Mouse (Mus musculus): Measurements from ENCODE around the gene Ndufb4. TPM values are rescaled to one million over a fixed set of nuclear protein-coding genes. Genes with fewer than 3 reads are reported as not detected.

Gene Ndufb4
- total RNA-seq, 1 experiment, result 47.3 TPM

GRCm38 (mm10) chr16:37637802-37638201 lies 16.5 kb downstream of the Ndufb4 start:
- Histone ChIP-seq H3K27ac (ENCODE audit: insufficient read depth, low read depth, low read length, poor library complexity, severe bottlenecking) (no peak overlapping the region), H3K4me1 (ENCODE audit: control insufficient read depth in 2 of 2, insufficient read depth in 2 of 2, low read length in 2 of 2, poor library complexity in 1 of 2) (no peaks in the 10 kb centered on the region), H3K9me3 (ENCODE audit: control insufficient read depth, insufficient read depth, low read depth, low read length) (no peaks in the 10 kb centered on the region), H3K4me3 (ENCODE audit: insufficient read depth in 1 of 2, low read depth in 1 of 2, low read length in 2 of 2, poor library complexity in 1 of 2, severe bottlenecking in 1 of 2) (no peak overlapping the region), H3K36me3 (ENCODE audit: control insufficient read depth, insufficient read depth, low read length, poor library complexity, severe bottlenecking) (no peaks in the 10 kb centered on the region), H3K9ac (ENCODE audit: insufficient read depth, low read depth, low read length, poor library complexity, severe bottlenecking) (no peak overlapping the region)
- DNase-seq (ENCODE audit: low read depth, low spot score), result no peak
- in situ Hi-C loops (cut with MboI; ENCODE audit: low sequenced_read_pairs in 2 of 2, unreplicated experiment in 2 of 2), result no loop called here
- TF ChIP-seq ZNF384 (IDR thresholded peaks at IDR 0.05; ENCODE audit: low read depth, low read length) (no peak), HCFC1 (IDR thresholded peaks at IDR 0.05; ENCODE audit: borderline replicate concordance, insufficient read depth, low read length) (no peak), MAFK (IDR thresholded peaks at IDR 0.05; ENCODE audit: insufficient read depth, low read depth, low read length) (no peak), ZC3H11A (IDR thresholded peaks at IDR 0.05; ENCODE audit: borderline replicate concordance, low read depth, low read length) (no peak), CHD2 (IDR thresholded peaks at IDR 0.05; ENCODE audit: low read depth, low read length) (no peak)

GRCm38 (mm10) chr16:37636107-37636506 lies 18.1 kb downstream of the Ndufb4 start:
- H3K27ac ChIP-seq (ENCODE audit: insufficient read depth, low read depth, low read length, poor library complexity, severe bottlenecking), result no peak overlapping the region
- H3K4me1 ChIP-seq (ENCODE audit: control insufficient read depth in 2 of 2, insufficient read depth in 2 of 2, low read length in 2 of 2, poor library complexity in 1 of 2), result no peaks in the 10 kb centered on the region
- no peak for TF ChIP-seq HCFC1 (IDR thresholded peaks at IDR 0.05; ENCODE audit: borderline replicate concordance, insufficient read depth, low read length)
- H3K9me3 ChIP-seq (ENCODE audit: control insufficient read depth, insufficient read depth, low read depth, low read length), result no peaks in the 10 kb centered on the region
- no peak overlapping the region for H3K9ac ChIP-seq (ENCODE audit: insufficient read depth, low read depth, low read length, poor library complexity, severe bottlenecking)
- H3K4me3 ChIP-seq (ENCODE audit: insufficient read depth in 1 of 2, low read depth in 1 of 2, low read length in 2 of 2, poor library complexity in 1 of 2, severe bottlenecking in 1 of 2), result no peak overlapping the region
- in situ Hi-C loops (cut with MboI; ENCODE audit: low sequenced_read_pairs in 2 of 2, unreplicated experiment in 2 of 2), result no loop called here
- no peaks in the 10 kb centered on the region for H3K36me3 ChIP-seq (ENCODE audit: control insufficient read depth, insufficient read depth, low read length, poor library complexity, severe bottlenecking)
- DNase-seq (ENCODE audit: low read depth, low spot score), result no peak

- TF ChIP-seq ZC3H11A (IDR thresholded peaks at IDR 0.05; ENCODE audit: borderline replicate concordance, low read depth, low read length) (no peak), CHD2 (IDR thresholded peaks at IDR 0.05; ENCODE audit: low read depth, low read length) (no peak), MAFK (IDR thresholded peaks at IDR 0.05; ENCODE audit: insufficient read depth, low read depth, low read length) (no peak), HCFC1 (IDR thresholded peaks at IDR 0.05; ENCODE audit: borderline replicate concordance, insufficient read depth, low read length) (no peak), ZNF384 (IDR thresholded peaks at IDR 0.05; ENCODE audit: low read depth, low read length) (no peak)
- in situ Hi-C loops (cut with MboI; ENCODE audit: low sequenced_read_pairs in 2 of 2, unreplicated experiment in 2 of 2), result no loop called here
- H3K4me3 ChIP-seq (ENCODE audit: insufficient read depth in 1 of 2, low read depth in 1 of 2, low read length in 2 of 2, poor library complexity in 1 of 2, severe bottlenecking in 1 of 2), result no peak overlapping the region
- H3K9me3 ChIP-seq (ENCODE audit: control insufficient read depth, insufficient read depth, low read depth, low read length), result no peaks in the 10 kb centered on the region
- H3K9ac ChIP-seq (ENCODE audit: insufficient read depth, low read depth, low read length, poor library complexity, severe bottlenecking), result no peak overlapping the region
- H3K36me3 ChIP-seq (ENCODE audit: control insufficient read depth, insufficient read depth, low read length, poor library complexity, severe bottlenecking), result no peaks in the 10 kb centered on the region
- H3K4me1 ChIP-seq (ENCODE audit: control insufficient read depth in 2 of 2, insufficient read depth in 2 of 2, low read length in 2 of 2, poor library complexity in 1 of 2), result no peaks in the 10 kb centered on the region
- no peak overlapping the region for H3K27ac ChIP-seq (ENCODE audit: insufficient read depth, low read depth, low read length, poor library complexity, severe bottlenecking)
- DNase-seq (ENCODE audit: low read depth, low spot score), result no peak
These were observed 19.2 kb downstream of the Ndufb4 start for GRCm38 (mm10) chr16:37635095-37635494.

- no peak overlapping the region for H3K27ac ChIP-seq (ENCODE audit: insufficient read depth, low read depth, low read length, poor library complexity, severe bottlenecking)
- in situ Hi-C loops (cut with MboI; ENCODE audit: low sequenced_read_pairs in 2 of 2, unreplicated experiment in 2 of 2), result no loop called here
- no peaks in the 10 kb centered on the region for H3K36me3 ChIP-seq (ENCODE audit: control insufficient read depth, insufficient read depth, low read length, poor library complexity, severe bottlenecking)
- no peaks in the 10 kb centered on the region for H3K4me1 ChIP-seq (ENCODE audit: control insufficient read depth in 2 of 2, insufficient read depth in 2 of 2, low read length in 2 of 2, poor library complexity in 1 of 2)
- DNase-seq (ENCODE audit: low read depth, low spot score), result no peak
- H3K4me3 ChIP-seq (ENCODE audit: insufficient read depth in 1 of 2, low read depth in 1 of 2, low read length in 2 of 2, poor library complexity in 1 of 2, severe bottlenecking in 1 of 2), result no peak overlapping the region
- no peaks in the 10 kb centered on the region for H3K9me3 ChIP-seq (ENCODE audit: control insufficient read depth, insufficient read depth, low read depth, low read length)
- TF ChIP-seq CHD2 (IDR thresholded peaks at IDR 0.05; ENCODE audit: low read depth, low read length) (no peak), MAFK (IDR thresholded peaks at IDR 0.05; ENCODE audit: insufficient read depth, low read depth, low read length) (no peak), ZNF384 (IDR thresholded peaks at IDR 0.05; ENCODE audit: low read depth, low read length) (no peak), HCFC1 (IDR thresholded peaks at IDR 0.05; ENCODE audit: borderline replicate concordance, insufficient read depth, low read length) (no peak), ZC3H11A (IDR thresholded peaks at IDR 0.05; ENCODE audit: borderline replicate concordance, low read depth, low read length) (no peak)
- no peak overlapping the region for H3K9ac ChIP-seq (ENCODE audit: insufficient read depth, low read depth, low read length, poor library complexity, severe bottlenecking)
These were observed 19.7 kb downstream of the Ndufb4 start for GRCm38 (mm10) chr16:37634578-37634977.

GRCm38 (mm10) chr16:37629011-37629410 lies 25.2 kb downstream of the Ndufb4 start:
- Histone ChIP-seq H3K4me1 (ENCODE audit: control insufficient read depth in 2 of 2, insufficient read depth in 2 of 2, low read length in 2 of 2, poor library complexity in 1 of 2) (no peaks in the 10 kb centered on the region), H3K9ac (ENCODE audit: insufficient read depth, low read depth, low read length, poor library complexity, severe bottlenecking) (no peak overlapping the region), H3K4me3 (ENCODE audit: insufficient read depth in 1 of 2, low read depth in 1 of 2, low read length in 2 of 2, poor library complexity in 1 of 2, severe bottlenecking in 1 of 2) (no peak overlapping the region), H3K9me3 (ENCODE audit: control insufficient read depth, insufficient read depth, low read depth, low read length) (no peaks in the 10 kb centered on the region), H3K27ac (ENCODE audit: insufficient read depth, low read depth, low read length, poor library complexity, severe bottlenecking) (no peak overlapping the region), H3K36me3 (ENCODE audit: control insufficient read depth, insufficient read depth, low read length, poor library complexity, severe bottlenecking) (no peaks in the 10 kb centered on the region)
- no peak for TF ChIP-seq HCFC1 (IDR thresholded peaks at IDR 0.05; ENCODE audit: borderline replicate concordance, insufficient read depth, low read length)
- no peak for TF ChIP-seq CHD2 (IDR thresholded peaks at IDR 0.05; ENCODE audit: low read depth, low read length)
- no peak for DNase-seq (ENCODE audit: low read depth, low spot score)
- in situ Hi-C loops (cut with MboI; ENCODE audit: low sequenced_read_pairs in 2 of 2, unreplicated experiment in 2 of 2), result no loop called here
